Mouse (Mus musculus): Measurements from ENCODE around the gene Atat1.
A peak's percentile ranks its signal among the peaks of the same experiment; 100 is the strongest.
"Not testable (repeated sequence)": the region's sequence is repeated elsewhere in the genome, so short reads cannot be mapped to it uniquely, and the experiment has no call there.

The Atat1 gene

DNA sequence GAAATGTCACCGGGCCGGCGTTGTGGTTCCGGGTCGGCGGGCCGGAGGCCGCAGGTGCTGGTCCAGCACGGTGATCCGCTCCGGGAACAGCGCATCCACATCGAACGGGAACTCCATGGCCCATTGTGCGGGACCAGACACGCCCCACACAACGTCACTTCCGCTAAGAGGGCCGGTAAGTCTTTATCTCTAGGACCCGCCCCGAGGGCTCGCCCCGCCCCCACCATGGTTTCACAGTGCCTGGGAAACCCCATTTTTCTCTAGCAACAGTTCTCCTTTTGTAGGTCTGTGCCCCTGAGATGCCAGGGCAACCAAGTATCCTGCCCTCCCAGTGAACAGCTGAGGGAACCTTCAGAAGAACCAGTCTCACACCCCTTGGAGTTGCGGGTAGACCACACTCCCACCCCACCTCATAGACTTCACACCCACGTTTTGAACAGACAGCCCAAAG is at the start of gene Atat1:
Gene Atat1, minus strand, starts transcription at position 157 of the 451 bp plus-strand sequence.
- DNase-seq (ENCODE audit: low spot score in 2 of 2), result peak; percentile 93

DNA sequence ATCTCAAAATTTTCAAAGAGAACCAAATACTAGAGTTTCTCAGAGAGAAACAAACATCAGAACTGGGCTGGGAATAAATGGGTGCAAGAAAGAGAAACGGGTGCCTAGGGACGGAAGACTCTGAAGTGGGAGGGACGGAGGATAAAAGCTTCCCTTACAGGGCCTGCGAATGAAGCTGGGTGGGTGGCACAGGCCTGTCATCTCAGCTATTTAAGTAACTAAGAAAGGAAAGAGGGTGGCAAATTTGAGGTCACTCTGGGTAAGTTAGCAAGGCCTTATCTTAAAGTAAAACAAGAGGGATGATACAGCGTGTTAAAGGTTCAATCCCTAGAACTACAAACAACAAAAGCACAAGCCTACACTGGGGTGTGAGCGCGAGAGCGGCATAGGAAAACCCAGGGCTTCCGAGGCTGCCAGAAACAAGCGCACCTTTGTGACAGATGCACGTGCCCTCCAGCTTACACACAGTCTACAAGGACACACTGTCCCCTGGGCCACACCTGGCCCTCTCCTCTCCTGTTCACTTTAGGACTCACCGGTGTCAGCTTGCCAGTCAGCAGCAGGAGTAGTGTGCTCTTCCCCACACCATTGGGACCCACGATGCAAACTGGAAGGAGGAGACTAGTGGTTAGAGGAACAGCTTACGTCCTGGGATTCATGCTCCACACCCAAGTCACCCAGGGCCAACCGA is 48.8 kb upstream of the Atat1 start:
- DNase-seq (ENCODE audit: low spot score in 2 of 2), result no peak

DNA sequence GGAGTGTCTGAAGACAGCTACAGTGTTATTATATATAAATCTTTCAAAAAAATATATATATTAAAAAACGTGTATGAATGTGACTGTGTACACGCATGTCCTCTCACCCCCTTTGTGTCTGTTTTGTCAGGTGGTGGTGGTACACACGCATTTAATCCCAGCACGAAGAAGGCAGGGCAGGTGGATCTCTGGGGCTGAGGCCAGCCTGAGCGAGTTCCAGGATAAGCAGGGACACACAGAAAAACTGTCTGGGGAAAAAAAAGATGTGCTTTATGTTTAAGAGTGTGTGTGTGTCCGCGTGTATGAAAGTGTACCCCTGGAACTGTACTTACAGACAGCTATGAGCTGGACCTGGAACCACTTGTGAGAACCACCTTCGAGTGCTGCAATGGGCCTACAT is 44.8 kb upstream of the Atat1 start:
- DNase-seq (ENCODE audit: low spot score in 2 of 2), result no peak

DNA sequence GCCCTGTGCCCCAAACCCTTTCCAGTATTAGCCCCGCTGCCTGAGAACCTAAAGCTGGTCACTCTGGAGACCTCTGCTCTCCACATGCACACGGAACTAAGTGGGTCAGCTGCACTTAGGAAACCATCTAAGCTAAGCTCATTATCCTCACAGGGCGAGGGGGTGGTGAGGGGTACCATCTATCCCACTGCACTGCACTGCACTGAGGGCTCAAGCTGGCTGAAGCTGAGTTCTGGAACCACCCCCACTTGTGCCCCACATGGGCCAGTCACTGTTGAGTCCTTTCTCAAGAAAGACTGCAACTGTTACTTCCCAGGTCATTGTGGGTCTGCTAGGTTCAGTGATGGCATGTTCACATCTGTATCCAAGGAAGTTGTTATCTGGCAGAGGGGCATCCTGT is 42.7 kb upstream of the Atat1 start:
- not testable (repeated sequence) for DNase-seq (ENCODE audit: low spot score in 2 of 2)

DNA sequence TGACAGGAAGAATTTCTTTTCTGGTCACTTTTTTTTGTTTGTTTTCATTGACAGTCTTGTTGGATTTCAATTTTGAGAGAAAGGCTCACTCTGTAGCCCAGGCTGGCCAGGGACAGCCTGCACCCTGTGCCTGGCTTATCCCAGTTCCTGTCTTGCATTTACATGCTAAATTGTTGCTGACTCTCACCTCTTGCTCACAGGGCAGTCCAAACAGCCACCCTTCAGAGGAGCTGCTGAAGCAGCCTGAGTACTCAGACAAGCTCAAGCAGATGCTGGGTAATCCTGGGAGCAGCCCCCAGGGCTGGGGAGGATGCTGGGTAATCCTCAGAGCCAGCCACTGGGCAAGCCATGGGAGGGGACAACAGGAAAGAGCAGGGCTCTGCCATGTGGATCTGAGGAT is 41.1 kb upstream of the Atat1 start:
- not testable (repeated sequence) for DNase-seq (ENCODE audit: low spot score in 2 of 2)

DNA sequence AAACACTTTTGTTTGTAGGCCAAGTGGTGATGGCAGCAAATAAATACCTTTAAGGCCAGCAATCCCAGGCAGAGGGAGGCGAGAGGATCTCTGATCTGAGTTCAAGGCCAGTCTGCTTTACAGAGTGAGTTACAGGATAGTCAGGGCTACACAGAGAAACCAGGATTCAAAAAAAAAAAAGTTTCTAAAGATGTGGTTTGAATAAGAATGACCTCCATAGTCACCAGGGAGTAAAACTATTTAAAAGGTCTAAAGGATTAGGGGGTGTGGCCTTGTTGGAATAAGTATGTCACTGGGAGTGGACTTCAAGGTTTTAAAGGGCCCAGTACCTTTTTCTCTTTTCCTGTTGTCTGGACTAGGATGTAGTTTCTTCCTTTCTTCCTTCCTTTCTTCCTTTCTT is 30.1 kb upstream of the Atat1 start:
- no peak for DNase-seq (ENCODE audit: low spot score in 2 of 2)

DNA sequence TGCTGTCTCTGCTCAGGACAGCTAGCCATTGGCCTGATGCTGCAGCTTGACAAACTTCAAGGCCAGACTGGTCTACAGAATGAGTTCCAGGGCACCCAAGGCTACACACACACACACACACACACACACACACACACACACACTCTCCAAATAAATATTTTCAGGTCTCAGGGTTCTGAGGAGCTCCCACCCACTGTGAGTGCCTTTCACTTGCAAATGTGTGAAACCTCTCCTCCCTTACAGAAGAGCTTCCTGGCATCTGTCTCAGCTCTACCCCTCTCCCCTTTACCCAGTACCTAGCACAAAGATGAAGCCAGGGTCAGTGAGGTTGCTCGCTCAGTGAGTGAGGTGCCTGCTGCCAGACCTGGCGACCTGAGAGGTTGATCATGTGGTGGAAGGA is 29.2 kb upstream of the Atat1 start:
- DNase-seq (ENCODE audit: low spot score in 2 of 2), result no peak

DNA sequence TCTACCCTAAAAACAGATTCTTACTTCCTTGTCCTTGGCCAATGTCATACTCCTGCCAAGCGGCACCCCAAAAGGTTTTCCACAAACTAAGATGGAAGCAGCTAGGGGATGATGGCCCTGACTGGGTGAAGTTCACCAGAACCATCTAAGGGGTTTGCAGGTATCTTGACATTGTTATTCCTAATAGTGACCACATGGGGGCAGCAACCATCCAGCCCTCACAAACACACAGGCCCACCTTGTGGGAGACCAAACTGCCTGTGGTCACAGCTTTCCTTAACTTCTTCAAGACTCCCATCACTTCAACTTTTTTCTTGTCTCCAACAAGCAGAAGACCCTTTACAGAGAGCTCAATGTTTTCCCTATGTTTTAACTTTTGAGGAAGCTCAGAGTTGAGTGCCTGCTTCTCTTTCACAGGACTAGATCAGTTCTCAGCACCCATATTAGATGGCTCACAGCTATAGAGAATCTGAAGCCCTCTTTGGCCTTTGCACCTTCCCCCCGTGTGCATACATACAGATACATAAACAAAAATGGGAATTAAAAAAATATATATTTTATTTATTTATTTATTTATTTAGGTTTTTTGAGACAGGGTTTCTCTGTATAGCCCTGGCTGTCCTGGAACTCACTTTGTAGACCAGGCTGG is 27.9 kb upstream of the Atat1 start:
- DNase-seq (ENCODE audit: low spot score in 2 of 2), result no peak

DNA sequence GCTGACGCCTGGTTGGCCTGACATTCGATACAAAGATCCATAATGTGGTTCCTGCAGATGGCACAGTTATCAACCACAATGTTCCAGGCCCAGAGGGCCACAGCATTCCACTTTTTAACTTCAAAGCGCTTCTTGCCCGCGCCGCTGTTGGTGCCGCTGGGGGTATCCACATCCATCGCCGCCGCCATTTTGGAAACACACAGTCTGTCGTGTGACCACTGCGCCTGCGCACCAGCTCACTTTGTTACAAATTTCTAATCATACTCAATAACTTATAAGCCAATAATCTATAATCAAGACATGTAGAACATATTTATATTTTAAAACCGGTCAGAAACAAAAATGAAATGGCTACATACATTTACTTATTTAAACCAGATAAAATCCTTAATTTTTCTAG is 25.9 kb upstream of the Atat1 start:
- DNase-seq (ENCODE audit: low spot score in 2 of 2), result not testable (repeated sequence)

DNA sequence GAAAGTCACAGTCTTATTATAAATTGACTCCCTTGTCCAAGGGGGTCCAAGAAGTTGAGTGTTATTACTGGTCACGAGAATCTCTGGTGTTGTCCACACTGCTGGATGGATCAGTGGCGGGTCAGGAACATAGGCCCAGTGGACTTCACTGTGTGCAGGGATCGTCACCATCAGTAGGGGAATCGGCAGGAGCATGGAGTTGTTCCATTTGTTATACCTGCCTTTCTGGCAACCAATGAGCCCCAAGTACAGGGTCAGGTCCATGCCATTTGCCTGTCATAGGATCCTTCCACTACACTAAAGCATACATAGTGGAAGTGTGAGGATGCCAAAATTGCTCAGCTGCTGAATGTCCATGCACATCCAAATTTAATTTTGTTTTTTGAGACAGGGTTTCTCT is 22.7 kb upstream of the Atat1 start:
- no peak for DNase-seq (ENCODE audit: low spot score in 2 of 2)

DNA sequence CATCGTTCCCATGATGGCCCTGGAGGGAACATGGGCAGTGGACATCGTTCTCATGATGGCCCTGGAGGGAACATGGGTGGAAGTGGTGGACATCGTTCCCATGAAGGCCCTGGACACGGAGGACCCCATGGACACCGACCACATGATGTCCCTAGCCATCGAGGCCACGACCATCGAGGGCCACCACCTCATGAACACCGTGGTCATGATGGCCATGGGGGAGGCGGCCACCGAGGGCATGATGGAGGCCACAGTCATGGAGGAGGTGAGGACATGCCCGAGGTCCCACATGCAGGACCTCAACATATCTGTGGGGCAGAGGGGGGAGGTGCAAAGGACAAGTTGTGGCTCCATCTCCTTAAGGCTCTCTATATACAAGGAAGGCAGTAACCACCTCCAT is 20.8 kb upstream of the Atat1 start:
- DNase-seq (ENCODE audit: low spot score in 2 of 2), result no peak

DNA sequence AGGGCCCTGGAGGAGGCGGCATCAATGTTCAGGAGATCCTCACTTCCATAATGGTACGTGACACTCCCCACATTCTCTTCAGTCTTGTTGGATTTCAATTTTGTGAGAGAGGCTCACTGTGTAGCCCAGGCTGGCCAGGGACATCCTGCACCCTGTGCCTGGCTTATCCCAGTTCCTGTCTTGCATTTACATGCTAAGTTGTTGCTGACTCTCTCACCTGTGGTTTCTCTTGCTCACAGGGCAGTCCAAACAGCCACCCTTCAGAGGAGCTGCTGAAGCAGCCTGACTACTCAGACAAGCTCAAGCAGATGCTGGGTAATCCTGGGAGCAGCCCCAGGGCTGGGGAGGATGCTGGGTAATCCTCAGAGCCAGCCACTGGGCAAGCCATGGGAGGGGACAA is 19.7 kb upstream of the Atat1 start:
- DNase-seq (ENCODE audit: low spot score in 2 of 2), result no peak

DNA sequence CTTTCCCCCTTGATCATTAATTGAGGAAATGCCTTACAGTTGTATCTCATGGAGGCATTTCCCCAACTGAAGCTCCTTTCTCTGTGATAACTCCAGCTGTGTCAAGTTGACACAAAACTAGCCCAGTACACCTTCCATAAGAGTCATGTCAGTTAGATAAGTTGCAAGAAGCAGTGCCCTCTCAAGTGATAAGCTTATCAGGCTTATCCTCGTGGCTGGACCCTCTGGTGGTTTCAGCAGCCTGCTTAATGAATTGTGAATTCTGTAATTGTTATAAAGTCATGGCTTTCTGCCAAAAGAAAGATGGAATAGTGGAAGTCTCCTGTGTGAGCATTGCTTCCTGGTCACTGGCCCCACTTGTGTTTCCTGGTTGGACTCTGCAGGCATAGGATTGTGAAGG is 17.6 kb upstream of the Atat1 start:
- no peak for DNase-seq (ENCODE audit: low spot score in 2 of 2)

DNA sequence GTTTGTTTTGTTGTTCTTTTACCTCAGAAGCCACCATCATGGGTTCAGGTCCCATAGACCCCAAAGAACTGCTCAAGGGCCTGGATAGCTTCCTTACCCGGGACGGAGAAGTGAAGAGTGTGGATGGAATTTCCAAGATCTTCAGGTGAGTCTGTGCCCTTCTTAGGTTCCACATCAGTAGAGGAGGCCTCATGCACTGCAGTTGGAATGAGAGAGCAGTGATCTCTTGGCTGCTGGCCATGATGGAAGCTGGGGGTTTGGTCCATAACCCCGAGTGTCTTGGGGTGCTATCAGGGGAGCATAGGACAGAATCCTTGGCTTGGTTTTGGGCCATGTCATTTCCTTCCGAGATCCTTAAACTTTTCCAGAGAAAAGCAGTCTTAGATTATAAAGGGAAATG is 13.4 kb upstream of the Atat1 start:
- peak in 1 of 2 experiments; percentile 12 for DNase-seq (ENCODE audit: low spot score in 2 of 2)

DNA sequence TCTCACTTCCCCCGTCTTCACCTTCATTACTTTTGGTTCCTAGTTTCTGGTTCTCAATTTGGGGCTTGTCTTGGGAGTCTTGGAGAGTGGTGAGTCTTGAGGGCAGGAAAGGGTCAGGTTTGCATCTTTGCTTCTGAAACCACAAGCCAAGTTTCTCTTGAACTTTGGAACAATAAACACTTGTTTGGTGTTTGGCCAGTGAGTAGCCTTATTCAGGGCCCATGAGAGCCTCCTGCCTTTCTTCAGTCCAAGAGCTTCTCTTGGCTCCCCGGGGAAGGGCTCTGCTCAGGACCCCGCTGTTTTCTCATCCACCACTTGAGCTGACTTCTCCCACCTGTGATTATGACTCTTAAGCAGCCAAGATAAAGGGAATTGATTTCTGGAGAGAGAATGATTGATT is 12.7 kb upstream of the Atat1 start:
- no peak for DNase-seq (ENCODE audit: low spot score in 2 of 2)

DNA sequence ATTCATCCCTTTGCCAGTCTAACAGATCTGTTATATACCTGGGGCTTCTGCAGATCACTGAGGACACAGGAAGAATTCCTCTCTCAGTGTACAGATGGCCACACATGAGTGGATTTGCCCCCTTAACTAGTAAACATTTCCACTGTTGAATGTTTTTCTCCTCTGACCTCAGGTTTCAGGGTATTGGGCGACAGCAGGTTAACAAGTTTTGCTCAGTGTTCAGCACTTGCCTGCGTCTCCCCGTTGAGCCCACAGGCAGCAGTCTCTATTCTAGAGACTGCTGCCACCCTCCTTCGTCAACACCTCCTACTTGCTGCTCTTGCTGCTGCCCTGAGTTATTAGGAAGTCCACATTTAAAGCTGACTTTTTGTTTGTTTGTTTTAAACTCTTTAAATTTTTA is 11.8 kb upstream of the Atat1 start:
- DNase-seq (ENCODE audit: low spot score in 2 of 2), result no peak

DNA sequence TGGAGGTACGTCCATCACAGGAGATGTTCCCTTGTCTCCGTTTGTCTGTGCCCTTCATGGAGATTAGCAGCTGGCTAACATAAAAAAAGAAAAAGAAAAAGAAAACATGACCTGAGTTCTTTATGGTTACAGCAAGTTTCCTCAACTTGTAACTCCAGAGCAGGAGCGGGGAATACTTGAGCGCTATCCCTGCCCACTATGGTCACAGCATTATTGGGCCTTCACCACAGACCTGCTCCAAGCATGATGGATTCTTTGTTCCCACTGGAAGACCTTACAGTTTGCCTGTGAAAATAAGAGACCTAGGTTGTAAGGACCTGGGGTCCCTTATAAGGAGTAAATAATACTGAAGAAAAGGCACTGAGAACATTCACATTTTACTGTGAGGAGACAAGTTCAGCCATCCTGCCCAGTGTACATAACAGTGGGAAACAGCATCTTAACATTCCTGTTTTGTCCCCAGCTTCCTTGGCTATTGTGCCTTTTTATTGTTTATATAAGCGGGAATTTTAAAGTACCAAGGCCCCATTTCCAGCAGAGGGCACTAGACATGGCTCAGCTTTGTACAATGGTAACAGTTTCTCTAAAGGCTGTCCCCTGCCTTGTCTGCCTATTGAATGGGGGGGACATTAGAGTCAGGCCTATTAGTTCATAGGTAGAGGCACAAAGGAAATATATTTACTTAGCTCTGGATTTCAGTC is 11.1 kb upstream of the Atat1 start:
- peak in 1 of 2 experiments; percentile 22 for DNase-seq (ENCODE audit: low spot score in 2 of 2)

DNA sequence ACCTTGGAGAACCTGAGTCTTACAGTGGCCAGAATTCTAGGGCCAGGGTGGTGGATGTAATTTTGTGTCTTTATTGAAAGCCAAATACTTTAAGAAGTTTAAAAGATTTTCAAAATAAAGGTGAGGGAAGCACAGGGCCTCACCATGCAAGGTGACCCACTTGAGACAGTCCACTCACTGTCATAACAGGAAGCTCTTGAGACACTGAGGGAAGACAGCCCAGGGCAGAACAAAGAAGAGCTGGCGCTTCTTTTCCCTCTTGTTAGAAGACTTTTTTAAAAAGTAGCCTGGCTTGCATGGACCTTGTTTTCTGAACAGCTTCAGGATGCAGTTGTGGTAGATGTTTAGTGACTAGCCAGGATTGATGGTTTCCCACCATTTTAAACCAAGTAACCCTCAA is 10.5 kb upstream of the Atat1 start:
- peak in 1 of 2 experiments; percentile 10 for DNase-seq (ENCODE audit: low spot score in 2 of 2)

DNA sequence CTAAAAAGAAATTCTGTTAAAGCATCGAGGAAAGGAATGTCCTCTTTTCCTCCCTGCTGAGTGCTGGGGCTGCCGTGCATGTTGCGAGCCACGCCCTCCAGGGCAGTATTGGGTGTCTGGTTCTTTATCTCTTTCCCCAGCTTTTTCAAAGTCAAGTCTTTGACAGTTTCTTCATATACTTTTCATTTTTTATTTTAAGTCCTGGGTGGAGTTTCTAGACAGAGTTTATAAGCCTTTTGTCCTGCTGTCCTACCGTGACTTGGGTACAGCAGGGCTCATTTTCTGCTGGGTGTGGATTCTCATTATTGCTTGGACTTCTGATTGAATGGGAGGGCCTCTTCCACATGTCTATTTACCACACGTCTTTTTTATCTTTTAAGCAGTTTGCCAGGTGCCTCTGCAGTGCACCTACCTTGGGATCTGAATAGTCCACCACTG is 10.0 kb upstream of the Atat1 start:
- peak in 1 of 2 experiments; percentile 10 for DNase-seq (ENCODE audit: low spot score in 2 of 2)

DNA sequence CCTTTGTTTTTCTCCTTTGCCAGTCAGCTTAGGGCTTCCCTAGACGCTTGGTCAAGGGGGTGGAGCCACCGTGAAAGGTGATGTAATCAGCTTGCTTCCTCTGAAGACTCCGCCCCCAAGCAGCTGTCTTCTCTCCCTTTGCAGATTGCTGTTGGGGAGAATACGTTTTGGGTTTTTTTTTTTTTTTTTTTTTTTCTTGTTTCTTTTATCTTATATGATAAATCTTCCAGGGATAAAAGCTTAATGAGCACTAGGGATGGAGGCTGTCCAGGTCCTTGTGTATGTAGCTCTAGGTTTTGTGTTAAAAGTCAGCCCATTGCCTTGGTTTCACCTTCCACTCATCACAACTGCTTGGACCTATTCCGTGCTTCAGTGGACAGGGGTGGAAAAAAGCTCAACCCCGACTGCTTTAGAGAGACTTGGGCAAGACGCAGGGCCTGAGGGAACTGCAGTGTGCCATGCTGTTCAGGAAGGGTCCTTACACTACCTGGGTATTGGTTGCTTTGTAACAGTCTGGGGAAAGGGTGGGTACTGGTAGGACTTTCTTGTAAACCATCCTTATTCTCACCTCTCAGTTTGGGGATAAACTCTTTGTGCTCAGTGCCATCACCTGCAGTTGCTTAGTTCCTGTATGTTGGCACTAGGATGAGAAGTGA is 9.3 kb upstream of the Atat1 start:
- peak; percentile 92 to 95 for DNase-seq (ENCODE audit: low spot score in 2 of 2)

DNA sequence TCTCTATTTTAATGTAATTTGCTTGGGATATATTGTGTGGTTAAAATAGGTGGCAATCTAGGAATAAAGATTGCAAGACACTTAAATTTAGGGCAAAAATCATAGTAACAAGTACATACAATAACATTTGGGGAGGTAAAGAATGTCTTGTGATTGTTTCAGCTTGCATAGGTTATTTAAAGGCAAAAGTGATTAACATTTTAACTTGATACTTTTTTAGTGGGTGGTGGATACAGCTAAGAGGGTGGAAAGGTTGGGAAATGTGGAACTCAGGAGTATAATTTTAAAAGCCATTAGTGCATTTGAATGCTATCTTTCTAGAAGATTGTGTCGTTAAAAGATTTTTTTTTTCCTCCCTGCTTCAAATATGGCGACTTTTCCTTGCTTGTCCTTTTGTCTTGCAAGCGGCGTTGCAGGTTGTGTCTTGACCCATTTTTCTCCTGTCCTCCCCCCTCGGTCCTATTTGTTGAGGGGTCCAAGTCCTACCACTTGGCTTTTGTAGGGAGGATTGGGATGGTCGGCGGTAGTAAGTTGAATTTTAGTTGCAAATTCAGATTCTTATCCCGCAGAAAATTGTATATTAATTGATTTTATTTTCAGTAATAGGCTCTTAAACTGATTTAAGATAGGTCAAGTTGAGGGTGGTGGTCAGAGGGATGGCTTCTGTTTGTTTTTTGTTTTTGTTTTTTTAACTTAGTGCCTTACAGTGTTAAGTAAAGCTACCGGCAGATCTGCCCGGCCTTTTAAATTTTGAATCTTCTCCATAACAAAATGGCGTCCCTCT is 8.6 kb upstream of the Atat1 start:
- DNase-seq (ENCODE audit: low spot score in 2 of 2), result peak in 1 of 2 experiments; percentile 34

All from frontal cortex, postnatal 10 days (tissue).